Mouse (Mus musculus): ENCODE measurements around the gene Psma7. TPM values are rescaled to one million over a fixed set of nuclear protein-coding genes. Genes with fewer than 3 reads are reported as not detected.
A peak's percentile ranks its signal among the peaks of the same experiment; 100 is the strongest.

Gene Psma7
- 264 and 278 TPM in 2 replicates for polyA plus RNA-seq (2015; fragmentation: Nextera tagmentation; extraction: Ambion mirVana)

- Histone ChIP-seq H3K36me3 (replicated peaks; ENCODE audit: insufficient read depth, low read length) (peaks cover 20% of the 10 kb centered on the region), H3K9me3 (ENCODE audit: low read length) (no peaks in the 10 kb centered on the region), H3K4me1 (ENCODE audit: insufficient read depth) (peaks cover 22% of the 10 kb centered on the region), H3K4me3 (ENCODE audit: low read depth, low read length) (peak within 1 kb of the TSS; percentile 97), H3K4me2 (ENCODE audit: low read depth, low read length) (peak within 1 kb of the TSS; percentile 99), H3K9ac (replicated peaks) (peak within 1 kb of the TSS; percentile 94), H3K27me3 (ENCODE audit: insufficient read depth, low read length) (no peaks in the 10 kb centered on the region), H3K27ac (ENCODE audit: low read depth) (peak within 1 kb of the TSS; percentile 98)
- no peak; the same call in 1 of the 2 replicates for TF ChIP-seq CTCF (IDR thresholded peaks at IDR 0.05; ENCODE audit: low read depth)
- no peak for TF ChIP-seq EP300 (IDR thresholded peaks at IDR 0.05; ENCODE audit: low read depth)
- ATAC-seq (peak; percentile 97), DNase-seq (peak; percentile 95)
- WGBS (ENCODE audit: insufficient replicate concordance) = under 1% methylated on average over 56 of the region's 78 CpGs
Observed at GRCm38 (mm10) chr2:180042256-180042857, at the start of gene Psma7, which contains the start of gene Ss18l1. Gene Psma7 (minus strand): TSS chr2:180042433. Gene Ss18l1 (plus strand): TSS chr2:180042509.

- Histone ChIP-seq H3K27me3 (ENCODE audit: insufficient read depth, low read length) (no peaks in the 10 kb centered on the region), H3K4me2 (ENCODE audit: low read depth, low read length) (no peak overlapping the region), H3K9ac (replicated peaks) (no peak overlapping the region), H3K4me1 (ENCODE audit: insufficient read depth) (no peaks in the 10 kb centered on the region), H3K27ac (ENCODE audit: low read depth) (no peak overlapping the region), H3K4me3 (ENCODE audit: low read depth, low read length) (no peak overlapping the region), H3K9me3 (ENCODE audit: low read length) (no peaks in the 10 kb centered on the region), H3K36me3 (replicated peaks; ENCODE audit: insufficient read depth, low read length) (no peaks in the 10 kb centered on the region; the same call in 1 of the 2 replicates)
- ATAC-seq (no peak), DNase-seq (no peak)
- TF ChIP-seq CTCF (IDR thresholded peaks at IDR 0.05; ENCODE audit: low read depth) (no peak), EP300 (IDR thresholded peaks at IDR 0.05; ENCODE audit: low read depth) (no peak)
- 58% methylated on average over 11 of the region's 11 CpGs for WGBS (ENCODE audit: insufficient replicate concordance)
Observed at GRCm38 (mm10) chr2:180090285-180090684, 48.1 kb upstream of the Psma7 start.

DNA sequence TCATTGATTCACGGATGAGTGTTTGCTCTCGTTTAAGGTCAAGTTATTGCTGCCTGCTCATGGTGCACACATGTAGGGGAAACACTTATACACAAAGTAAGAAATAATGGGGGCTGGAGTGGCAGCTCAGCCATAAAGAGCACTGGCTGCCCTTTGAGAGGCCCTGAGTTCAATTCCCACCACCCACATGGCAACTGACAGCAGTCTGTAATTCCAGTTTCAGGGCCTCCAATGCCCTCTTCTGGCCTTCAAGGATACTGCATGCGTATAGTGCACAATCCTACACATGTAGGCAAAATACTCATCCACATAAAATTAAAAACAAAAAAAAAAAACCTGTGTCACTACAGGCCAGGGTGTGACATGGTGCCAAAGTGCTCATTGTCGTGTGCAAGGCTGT lies 45.2 kb upstream of the Psma7 start:
- no peak for DNase-seq

DNA sequence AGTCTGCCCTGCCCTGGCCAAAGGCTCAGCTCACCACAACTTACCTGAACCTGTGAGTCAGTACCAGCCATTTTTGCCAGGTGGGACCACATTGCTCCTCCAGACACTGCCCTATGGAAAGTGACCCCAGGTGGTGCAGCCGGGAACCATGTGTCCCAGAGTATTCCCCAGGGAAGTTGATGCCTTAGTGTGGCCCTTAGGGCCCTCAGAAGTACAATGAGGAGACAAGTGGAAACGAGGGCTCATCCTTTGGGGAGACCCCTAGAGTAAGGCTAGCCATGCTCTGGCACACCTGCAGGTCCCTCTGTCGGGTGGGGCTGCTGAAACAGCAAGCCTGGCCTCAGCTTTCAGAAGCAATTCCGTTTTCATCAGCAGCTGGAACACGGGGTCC lies 44.4 kb upstream of the Psma7 start:
- no peak overlapping the region for H3K9ac ChIP-seq (replicated peaks)
- TF ChIP-seq CTCF (IDR thresholded peaks at IDR 0.05; ENCODE audit: low read depth) (no peak), EP300 (IDR thresholded peaks at IDR 0.05; ENCODE audit: low read depth) (no peak)
- no peaks in the 10 kb centered on the region for H3K27me3 ChIP-seq (ENCODE audit: insufficient read depth, low read length)
- DNase-seq (no peak), ATAC-seq (no peak)
- 73% methylated on average over 5 of the region's 5 CpGs for WGBS (ENCODE audit: insufficient replicate concordance)
- H3K36me3 ChIP-seq (replicated peaks; ENCODE audit: insufficient read depth, low read length) = peaks cover 9% of the 10 kb centered on the region; the same call in 1 of the 2 replicates
- no peaks in the 10 kb centered on the region for H3K9me3 ChIP-seq (ENCODE audit: low read length)
- H3K4me2 ChIP-seq (ENCODE audit: low read depth, low read length) = no peak overlapping the region
- H3K4me3 ChIP-seq (ENCODE audit: low read depth, low read length) = no peak overlapping the region
- no peaks in the 10 kb centered on the region for H3K4me1 ChIP-seq (ENCODE audit: insufficient read depth)
- H3K27ac ChIP-seq (ENCODE audit: low read depth) = no peak overlapping the region

More for the DNA sequence above, 45.2 kb upstream of the Psma7 start:
- no peak for ATAC-seq
- H3K4me2 ChIP-seq (ENCODE audit: low read depth, low read length) = no peak overlapping the region
- H3K27ac ChIP-seq (ENCODE audit: low read depth) = no peak overlapping the region
- no peak overlapping the region for H3K4me3 ChIP-seq (ENCODE audit: low read depth, low read length)
- WGBS (ENCODE audit: insufficient replicate concordance) = 88% methylated on average over 4 of the region's 4 CpGs
- H3K36me3 ChIP-seq (replicated peaks; ENCODE audit: insufficient read depth, low read length) = peaks cover 6% of the 10 kb centered on the region; the same call in 1 of the 2 replicates
- H3K9me3 ChIP-seq (ENCODE audit: low read length) = no peaks in the 10 kb centered on the region
- H3K27me3 ChIP-seq (ENCODE audit: insufficient read depth, low read length) = no peaks in the 10 kb centered on the region
- H3K4me1 ChIP-seq (ENCODE audit: insufficient read depth) = no peaks in the 10 kb centered on the region
- no peak for TF ChIP-seq EP300 (IDR thresholded peaks at IDR 0.05; ENCODE audit: low read depth)
- TF ChIP-seq CTCF (IDR thresholded peaks at IDR 0.05; ENCODE audit: low read depth) = peak; percentile 30; the same call in 1 of the 2 replicates
- no peak overlapping the region for H3K9ac ChIP-seq (replicated peaks)

- WGBS (ENCODE audit: insufficient replicate concordance) = 86% methylated on average over 16 of the region's 16 CpGs
- ATAC-seq (no peak), DNase-seq (no peak)
- no peak overlapping the region for H3K4me2 ChIP-seq (ENCODE audit: low read depth, low read length)
- no peaks in the 10 kb centered on the region for H3K9me3 ChIP-seq (ENCODE audit: low read length)
- H3K9ac ChIP-seq (replicated peaks) = no peak overlapping the region
- no peaks in the 10 kb centered on the region for H3K27me3 ChIP-seq (ENCODE audit: insufficient read depth, low read length)
- no peaks in the 10 kb centered on the region for H3K4me1 ChIP-seq (ENCODE audit: insufficient read depth)
- peaks cover 11% of the 10 kb centered on the region; the same call in 1 of the 2 replicates for H3K36me3 ChIP-seq (replicated peaks; ENCODE audit: insufficient read depth, low read length)
- TF ChIP-seq CTCF (IDR thresholded peaks at IDR 0.05; ENCODE audit: low read depth) (no peak), EP300 (IDR thresholded peaks at IDR 0.05; ENCODE audit: low read depth) (no peak)
- H3K4me3 ChIP-seq (ENCODE audit: low read depth, low read length) = no peak overlapping the region
- no peak overlapping the region for H3K27ac ChIP-seq (ENCODE audit: low read depth)
Observed at GRCm38 (mm10) chr2:180085926-180086636, 43.8 kb upstream of the Psma7 start.

DNA sequence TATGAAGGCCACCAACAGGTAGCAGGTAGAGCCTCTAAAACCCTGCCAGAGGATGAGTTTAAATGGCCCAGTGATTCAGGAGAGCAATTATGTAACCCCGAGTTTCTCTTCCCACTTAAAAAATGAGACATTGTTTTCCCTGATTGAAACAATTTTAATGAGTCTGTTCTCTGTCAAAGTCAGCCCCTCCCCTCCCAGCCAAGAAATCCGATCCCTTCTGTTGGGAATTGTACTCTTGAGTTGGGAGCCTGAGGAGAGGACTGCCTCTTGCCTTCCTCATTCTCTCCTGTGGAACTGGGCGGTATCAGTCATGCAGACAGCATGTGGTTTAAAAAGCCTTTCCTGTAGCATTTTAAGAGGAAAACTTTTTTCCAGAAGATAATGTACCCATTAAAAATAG lies 42.3 kb upstream of the Psma7 start:
- peaks cover 12% of the 10 kb centered on the region; the same call in 1 of the 2 replicates for H3K36me3 ChIP-seq (replicated peaks; ENCODE audit: insufficient read depth, low read length)
- ATAC-seq (no peak), DNase-seq (no peak)
- no peaks in the 10 kb centered on the region for H3K27me3 ChIP-seq (ENCODE audit: insufficient read depth, low read length)
- no peak overlapping the region for H3K4me3 ChIP-seq (ENCODE audit: low read depth, low read length)
- no peak overlapping the region for H3K27ac ChIP-seq (ENCODE audit: low read depth)
- no peak overlapping the region for H3K9ac ChIP-seq (replicated peaks)
- H3K4me1 ChIP-seq (ENCODE audit: insufficient read depth) = no peaks in the 10 kb centered on the region
- WGBS (ENCODE audit: insufficient replicate concordance) = 47% methylated on average over 3 of the region's 3 CpGs
- no peak overlapping the region for H3K4me2 ChIP-seq (ENCODE audit: low read depth, low read length)
- H3K9me3 ChIP-seq (ENCODE audit: low read length) = no peaks in the 10 kb centered on the region
- TF ChIP-seq CTCF (IDR thresholded peaks at IDR 0.05; ENCODE audit: low read depth) (no peak), EP300 (IDR thresholded peaks at IDR 0.05; ENCODE audit: low read depth) (no peak)

Data from liver, postnatal 0 days (tissue).